Mouse (Mus musculus): ENCODE measurements around the gene Pms2. TPM values are rescaled to one million over a fixed set of nuclear protein-coding genes. Genes with fewer than 3 reads are reported as not detected.

Gene Pms2
- polyA plus RNA-seq, 1 experiment: 10.1 TPM

GRCm38 (mm10) chr5:143936156-143936555 lies 26.4 kb downstream of the Pms2 start:
- H3K27ac ChIP-seq (ENCODE audit: control insufficient read depth, insufficient read depth, low read depth, low read length, poor library complexity): no peak overlapping the region
- 81% methylated on average over 9 of the region's 9 CpGs for WGBS
- no peak overlapping the region for H3K4me3 ChIP-seq (replicated peaks; ENCODE audit: control insufficient read depth, low read depth, low read length)
- no peaks in the 10 kb centered on the region for H3K4me1 ChIP-seq (ENCODE audit: control insufficient read depth, insufficient read depth, low read length)
- TF ChIP-seq CTCF (IDR thresholded peaks at IDR 0.05; ENCODE audit: control insufficient read depth, insufficient read depth, low read length) (no peak), POLR2A (IDR thresholded peaks at IDR 0.05; ENCODE audit: borderline replicate concordance, control insufficient read depth, low read depth, low read length) (no peak)

DNA sequence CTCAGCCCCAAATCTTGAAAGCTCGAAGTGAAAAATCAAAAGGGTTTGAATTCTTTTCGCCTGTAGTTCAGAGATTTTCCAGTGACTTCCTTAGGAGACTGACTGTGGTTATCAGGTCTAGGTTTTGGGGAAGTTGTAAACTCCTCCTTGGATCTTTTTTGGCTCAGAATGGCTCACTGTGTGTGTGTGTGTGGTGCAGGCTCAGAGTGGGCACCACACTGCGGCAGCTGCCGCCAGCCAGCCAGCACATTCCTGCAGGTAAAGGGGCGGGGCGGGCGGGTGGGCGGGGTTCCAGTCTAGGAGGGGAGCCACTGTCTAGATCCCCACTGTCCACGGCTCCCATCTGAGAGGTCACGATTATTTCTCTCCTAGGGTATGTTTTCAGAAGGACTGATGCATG lies 31.8 kb downstream of the Pms2 start:
- 8% methylated on average over 10 of the region's 10 CpGs for WGBS
- Histone ChIP-seq H3K27ac (ENCODE audit: control insufficient read depth, insufficient read depth, low read depth, low read length, poor library complexity) (no peak overlapping the region), H3K4me3 (replicated peaks; ENCODE audit: control insufficient read depth, low read depth, low read length) (no peak overlapping the region), H3K4me1 (ENCODE audit: control insufficient read depth, insufficient read depth, low read length) (no peaks in the 10 kb centered on the region)
- TF ChIP-seq CTCF (IDR thresholded peaks at IDR 0.05; ENCODE audit: control insufficient read depth, insufficient read depth, low read length) (no peak), POLR2A (IDR thresholded peaks at IDR 0.05; ENCODE audit: borderline replicate concordance, control insufficient read depth, low read depth, low read length) (no peak)

GRCm38 (mm10) chr5:143943231-143944125 lies 33.7 kb downstream of the Pms2 start:
- Histone ChIP-seq H3K4me1 (ENCODE audit: control insufficient read depth, insufficient read depth, low read length) (no peaks in the 10 kb centered on the region), H3K4me3 (replicated peaks; ENCODE audit: control insufficient read depth, low read depth, low read length) (no peak overlapping the region), H3K27ac (ENCODE audit: control insufficient read depth, insufficient read depth, low read depth, low read length, poor library complexity) (no peak overlapping the region)
- 83% methylated on average over 14 of the region's 14 CpGs for WGBS
- TF ChIP-seq POLR2A (IDR thresholded peaks at IDR 0.05; ENCODE audit: borderline replicate concordance, control insufficient read depth, low read depth, low read length): no peak
- no peak for TF ChIP-seq CTCF (IDR thresholded peaks at IDR 0.05; ENCODE audit: control insufficient read depth, insufficient read depth, low read length)

- no peak overlapping the region for H3K4me3 ChIP-seq (replicated peaks; ENCODE audit: control insufficient read depth, low read depth, low read length)
- H3K4me1 ChIP-seq (ENCODE audit: control insufficient read depth, insufficient read depth, low read length): no peaks in the 10 kb centered on the region
- WGBS: 83% methylated on average over 12 of the region's 12 CpGs
- H3K27ac ChIP-seq (ENCODE audit: control insufficient read depth, insufficient read depth, low read depth, low read length, poor library complexity): no peak overlapping the region
- TF ChIP-seq POLR2A (IDR thresholded peaks at IDR 0.05; ENCODE audit: borderline replicate concordance, control insufficient read depth, low read depth, low read length) (no peak), CTCF (IDR thresholded peaks at IDR 0.05; ENCODE audit: control insufficient read depth, insufficient read depth, low read length) (no peak)
Observed at GRCm38 (mm10) chr5:143948361-143948760, 38.6 kb downstream of the Pms2 start.

- Histone ChIP-seq H3K4me1 (ENCODE audit: control insufficient read depth, insufficient read depth, low read length) (no peaks in the 10 kb centered on the region), H3K27ac (ENCODE audit: control insufficient read depth, insufficient read depth, low read depth, low read length, poor library complexity) (no peak overlapping the region), H3K4me3 (replicated peaks; ENCODE audit: control insufficient read depth, low read depth, low read length) (no peak overlapping the region)
- TF ChIP-seq CTCF (IDR thresholded peaks at IDR 0.05; ENCODE audit: control insufficient read depth, insufficient read depth, low read length) (no peak), POLR2A (IDR thresholded peaks at IDR 0.05; ENCODE audit: borderline replicate concordance, control insufficient read depth, low read depth, low read length) (no peak)
- WGBS: 58% methylated on average over 5 of the region's 5 CpGs
Observed at GRCm38 (mm10) chr5:143950016-143950415, 40.3 kb downstream of the Pms2 start.

- H3K4me3 ChIP-seq (replicated peaks; ENCODE audit: control insufficient read depth, low read depth, low read length): no peak overlapping the region
- 85% methylated on average over 6 of the region's 6 CpGs for WGBS
- TF ChIP-seq POLR2A (IDR thresholded peaks at IDR 0.05; ENCODE audit: borderline replicate concordance, control insufficient read depth, low read depth, low read length): no peak
- no peak for TF ChIP-seq CTCF (IDR thresholded peaks at IDR 0.05; ENCODE audit: control insufficient read depth, insufficient read depth, low read length)
Observed at GRCm38 (mm10) chr5:143957101-143957500, 47.3 kb downstream of the Pms2 start.

DNA sequence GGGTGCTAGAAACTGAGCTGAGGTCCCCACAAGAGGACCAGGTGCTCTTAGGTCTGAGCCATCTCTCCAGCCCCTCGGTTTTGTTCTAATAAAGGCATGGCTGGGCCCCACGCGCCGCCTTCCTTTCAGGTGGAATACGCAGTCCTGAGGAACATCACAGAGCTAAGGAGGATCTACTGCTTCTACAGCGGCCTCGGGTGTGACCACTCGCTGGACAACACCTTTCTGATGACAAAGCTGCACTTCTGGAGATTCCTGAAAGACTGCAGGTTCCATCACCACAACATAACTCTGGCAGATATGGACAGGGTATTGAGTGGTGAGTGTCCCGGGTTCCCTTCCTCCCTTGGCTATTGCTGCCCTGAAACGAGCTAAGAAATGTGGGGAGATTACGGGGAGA lies 49.8 kb downstream of the Pms2 start:
- no peak for TF ChIP-seq POLR2A (IDR thresholded peaks at IDR 0.05; ENCODE audit: borderline replicate concordance, control insufficient read depth, low read depth, low read length)
- TF ChIP-seq CTCF (IDR thresholded peaks at IDR 0.05; ENCODE audit: control insufficient read depth, insufficient read depth, low read length): no peak
- WGBS: 88% methylated on average over 11 of the region's 11 CpGs

More at GRCm38 (mm10) chr5:143957101-143957500, 47.3 kb downstream of the Pms2 start:
- no peak overlapping the region for H3K27ac ChIP-seq (ENCODE audit: control insufficient read depth, insufficient read depth, low read depth, low read length, poor library complexity)
- H3K4me1 ChIP-seq (ENCODE audit: control insufficient read depth, insufficient read depth, low read length): no peaks in the 10 kb centered on the region

GRCm38 (mm10) chr5:143961176-143961575 lies 51.4 kb downstream of the Pms2 start:
- H3K27ac ChIP-seq (ENCODE audit: control insufficient read depth, insufficient read depth, low read depth, low read length, poor library complexity): no peak overlapping the region
- 78% methylated on average over 8 of the region's 8 CpGs for WGBS
- no peak overlapping the region for H3K4me3 ChIP-seq (replicated peaks; ENCODE audit: control insufficient read depth, low read depth, low read length)
- TF ChIP-seq POLR2A (IDR thresholded peaks at IDR 0.05; ENCODE audit: borderline replicate concordance, control insufficient read depth, low read depth, low read length): no peak
- TF ChIP-seq CTCF (IDR thresholded peaks at IDR 0.05; ENCODE audit: control insufficient read depth, insufficient read depth, low read length): no peak
- H3K4me1 ChIP-seq (ENCODE audit: control insufficient read depth, insufficient read depth, low read length): no peaks in the 10 kb centered on the region

More for the DNA sequence above, 49.8 kb downstream of the Pms2 start:
- Histone ChIP-seq H3K27ac (ENCODE audit: control insufficient read depth, insufficient read depth, low read depth, low read length, poor library complexity) (no peak overlapping the region), H3K4me1 (ENCODE audit: control insufficient read depth, insufficient read depth, low read length) (no peaks in the 10 kb centered on the region), H3K4me3 (replicated peaks; ENCODE audit: control insufficient read depth, low read depth, low read length) (no peak overlapping the region)

Data from bone marrow, adult 2 months (tissue).